Mouse (Mus musculus): Measurements from ENCODE around the gene Oxct1. TPM values are rescaled to one million over a fixed set of nuclear protein-coding genes. Genes with fewer than 3 reads are reported as not detected.

Gene Oxct1
- 200 and 208 TPM in 2 replicates for polyA plus RNA-seq (2016; fragmentation: Nextera tagmentation; extraction: Ambion mirVana)

- H3K9me3 ChIP-seq (replicated peaks), result no peaks in the 10 kb centered on the region
- peak; percentile 95 for ATAC-seq (ENCODE audit: low FRiP score)
- H3K36me3 ChIP-seq, result no peaks in the 10 kb centered on the region
- H3K27me3 ChIP-seq, result 0 out of 2 replicates have a peak, but pooled peaks cover 3% of the 10 kb centered on the region
- H3K27ac ChIP-seq, result peak within 1 kb of the TSS; percentile 91
- H3K9ac ChIP-seq, result peak within 1 kb of the TSS; percentile 67
- peak within 1 kb of the TSS; percentile 63 for H3K4me3 ChIP-seq
- peaks cover 15% of the 10 kb centered on the region for H3K4me1 ChIP-seq
- under 1% methylated on average over 45 of the region's 45 CpGs for WGBS
- peak within 1 kb of the TSS; percentile 66 for H3K4me2 ChIP-seq (replicated peaks)
These were observed at the start of gene Oxct1 for GRCm38 (mm10) chr15:4026231-4026773. Gene Oxct1, plus strand, starts transcription at chr15:4026383.

DNA sequence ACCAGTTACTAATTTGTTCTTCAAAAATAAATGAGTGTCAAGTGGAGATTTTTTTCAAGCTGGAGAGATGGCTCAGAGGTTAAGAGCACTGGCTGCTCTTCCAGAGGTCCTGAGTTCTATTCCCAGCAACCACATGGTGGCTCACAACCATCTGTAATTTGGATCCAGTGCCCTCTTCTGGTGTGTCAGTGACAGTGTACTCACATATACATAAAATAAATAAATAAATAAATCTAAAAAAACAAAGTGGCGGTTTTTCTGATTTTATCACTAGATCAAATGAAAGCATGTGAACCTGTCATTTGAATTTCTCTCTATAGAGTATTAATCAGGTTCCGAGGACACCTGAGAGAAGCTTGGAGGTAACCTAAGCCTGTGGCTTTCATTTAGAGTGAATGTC, 47.9 kb upstream of the Oxct1 start:
- no peaks in the 10 kb centered on the region for H3K27me3 ChIP-seq
- no peak overlapping the region for H3K9ac ChIP-seq
- H3K36me3 ChIP-seq, result 0 out of 2 replicates have a peak, but pooled peaks cover 4% of the 10 kb centered on the region
- no peak overlapping the region for H3K4me3 ChIP-seq
- no peak overlapping the region for H3K4me2 ChIP-seq (replicated peaks)
- no peak overlapping the region for H3K27ac ChIP-seq
- no peaks in the 10 kb centered on the region for H3K4me1 ChIP-seq
- H3K9me3 ChIP-seq (replicated peaks), result no peaks in the 10 kb centered on the region
- ATAC-seq (ENCODE audit: low FRiP score), result no peak
- 88% methylated on average over 2 of the region's 2 CpGs for WGBS

- WGBS, result 2% methylated on average over 61 of the region's 61 CpGs
- Histone ChIP-seq H3K27me3 (no peaks in the 10 kb centered on the region), H3K9ac (peak within 1 kb of the TSS; percentile 94), H3K27ac (peak within 1 kb of the TSS; percentile 96), H3K4me1 (no peaks in the 10 kb centered on the region), H3K9me3 (replicated peaks) (no peaks in the 10 kb centered on the region), H3K4me3 (peak within 1 kb of the TSS; percentile 74), H3K36me3 (peaks cover 7% of the 10 kb centered on the region; the same call in 1 of the 2 replicates), H3K4me2 (replicated peaks) (peak within 1 kb of the TSS; percentile 62)
- peak; percentile 96 for ATAC-seq (ENCODE audit: low FRiP score)
These were observed 46.9 kb upstream of the Oxct1 start, which contains the start of gene Fbxo4 for GRCm38 (mm10) chr15:3979061-3979848. Gene Fbxo4, minus strand, starts transcription at chr15:3979573.

DNA sequence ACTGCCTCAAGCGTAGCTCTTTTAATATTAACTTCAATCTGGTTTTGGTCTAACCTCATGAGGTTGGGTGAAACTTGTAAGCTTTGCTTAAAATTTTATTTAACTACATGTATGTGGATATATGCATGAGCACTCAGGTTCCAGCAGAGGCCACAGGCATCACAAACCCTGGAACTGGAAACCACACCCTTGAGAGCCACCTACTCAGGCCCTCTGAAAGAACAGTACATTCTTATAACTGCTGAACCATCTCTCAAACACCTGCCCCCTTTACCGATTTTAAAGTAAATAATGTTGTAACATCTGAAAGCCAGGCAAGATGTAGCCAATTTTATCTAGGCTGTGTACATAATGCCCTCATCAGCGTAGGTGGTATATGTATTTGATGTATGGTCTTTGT, 46.3 kb upstream of the Oxct1 start:
- Histone ChIP-seq H3K27me3 (no peaks in the 10 kb centered on the region), H3K9ac (no peak overlapping the region), H3K9me3 (replicated peaks) (no peaks in the 10 kb centered on the region), H3K4me2 (replicated peaks) (peak overlapping the region; percentile 62), H3K36me3 (peaks cover 9% of the 10 kb centered on the region), H3K27ac (peak overlapping the region; percentile 96), H3K4me1 (no peaks in the 10 kb centered on the region), H3K4me3 (0 out of 2 replicates have a peak overlapping the region, but pooled peaks have one; percentile 74)
- ATAC-seq (ENCODE audit: low FRiP score), result no peak
- WGBS, result 90% methylated on average over 3 of the region's 3 CpGs

GRCm38 (mm10) chr15:3982732-3983131, 43.5 kb upstream of the Oxct1 start:
- 93% methylated on average over 5 of the region's 5 CpGs for WGBS
- H3K27me3 ChIP-seq, result no peaks in the 10 kb centered on the region
- no peak overlapping the region for H3K4me3 ChIP-seq
- no peak overlapping the region for H3K27ac ChIP-seq
- H3K4me2 ChIP-seq (replicated peaks), result no peak overlapping the region
- no peak for ATAC-seq (ENCODE audit: low FRiP score)
- H3K36me3 ChIP-seq, result peaks cover 27% of the 10 kb centered on the region
- H3K9ac ChIP-seq, result no peak overlapping the region
- H3K4me1 ChIP-seq, result no peaks in the 10 kb centered on the region
- no peaks in the 10 kb centered on the region for H3K9me3 ChIP-seq (replicated peaks)

GRCm38 (mm10) chr15:3984876-3985275, 41.3 kb upstream of the Oxct1 start:
- H3K4me2 ChIP-seq (replicated peaks), result no peak overlapping the region
- no peaks in the 10 kb centered on the region for H3K9me3 ChIP-seq (replicated peaks)
- H3K27me3 ChIP-seq, result no peaks in the 10 kb centered on the region
- no peak overlapping the region for H3K27ac ChIP-seq
- peaks cover 41% of the 10 kb centered on the region for H3K36me3 ChIP-seq
- no peak overlapping the region for H3K4me3 ChIP-seq
- 97% methylated on average over 2 of the region's 2 CpGs for WGBS
- H3K9ac ChIP-seq, result no peak overlapping the region
- H3K4me1 ChIP-seq, result no peaks in the 10 kb centered on the region
- no peak for ATAC-seq (ENCODE audit: low FRiP score)

GRCm38 (mm10) chr15:3987981-3988380, 38.2 kb upstream of the Oxct1 start:
- no peaks in the 10 kb centered on the region for H3K27me3 ChIP-seq
- H3K9me3 ChIP-seq (replicated peaks), result no peaks in the 10 kb centered on the region
- H3K36me3 ChIP-seq, result peaks cover 54% of the 10 kb centered on the region
- H3K4me2 ChIP-seq (replicated peaks), result no peak overlapping the region
- H3K27ac ChIP-seq, result no peak overlapping the region
- no peak for ATAC-seq (ENCODE audit: low FRiP score)
- no peak overlapping the region for H3K4me3 ChIP-seq
- no peak overlapping the region for H3K9ac ChIP-seq
- 69% methylated on average over 2 of the region's 2 CpGs for WGBS
- H3K4me1 ChIP-seq, result no peaks in the 10 kb centered on the region

- peaks cover 16% of the 10 kb centered on the region; the same call in 1 of the 2 replicates for H3K36me3 ChIP-seq
- WGBS, result 28% methylated on average over 14 of the region's 14 CpGs
- peak overlapping the region; percentile 90 for H3K27ac ChIP-seq
- peak overlapping the region; percentile 84 for H3K9ac ChIP-seq
- ATAC-seq (ENCODE audit: low FRiP score), result no peak
- H3K9me3 ChIP-seq (replicated peaks), result no peaks in the 10 kb centered on the region
- peak overlapping the region; percentile 47 for H3K4me2 ChIP-seq (replicated peaks)
- peaks cover 8% of the 10 kb centered on the region; the same call in 1 of the 2 replicates for H3K4me1 ChIP-seq
- no peaks in the 10 kb centered on the region for H3K27me3 ChIP-seq
- H3K4me3 ChIP-seq, result peak overlapping the region; percentile 72
These were observed 31.2 kb upstream of the Oxct1 start for GRCm38 (mm10) chr15:3994852-3995447.

GRCm38 (mm10) chr15:3995448-3996266, 30.5 kb upstream of the Oxct1 start, which contains the start of gene AW549877:
Gene AW549877, minus strand, starts transcription at chr15:3995744.
- H3K36me3 ChIP-seq, result peaks cover 10% of the 10 kb centered on the region; the same call in 1 of the 2 replicates
- whole genome bisulfite sequencing, result under 1% methylated on average over 61 of the region's 61 CpGs
- no peaks in the 10 kb centered on the region for H3K27me3 ChIP-seq
- ATAC-seq (ENCODE audit: low FRiP score), result peak; percentile 100
- peak within 1 kb of the TSS; percentile 84 for H3K9ac ChIP-seq
- H3K4me3 ChIP-seq, result peak within 1 kb of the TSS; percentile 72
- H3K4me1 ChIP-seq, result peaks cover 8% of the 10 kb centered on the region; the same call in 1 of the 2 replicates
- H3K27ac ChIP-seq, result peak within 1 kb of the TSS; percentile 90
- H3K4me2 ChIP-seq (replicated peaks), result peak within 1 kb of the TSS; percentile 67
- no peaks in the 10 kb centered on the region for H3K9me3 ChIP-seq (replicated peaks)

DNA sequence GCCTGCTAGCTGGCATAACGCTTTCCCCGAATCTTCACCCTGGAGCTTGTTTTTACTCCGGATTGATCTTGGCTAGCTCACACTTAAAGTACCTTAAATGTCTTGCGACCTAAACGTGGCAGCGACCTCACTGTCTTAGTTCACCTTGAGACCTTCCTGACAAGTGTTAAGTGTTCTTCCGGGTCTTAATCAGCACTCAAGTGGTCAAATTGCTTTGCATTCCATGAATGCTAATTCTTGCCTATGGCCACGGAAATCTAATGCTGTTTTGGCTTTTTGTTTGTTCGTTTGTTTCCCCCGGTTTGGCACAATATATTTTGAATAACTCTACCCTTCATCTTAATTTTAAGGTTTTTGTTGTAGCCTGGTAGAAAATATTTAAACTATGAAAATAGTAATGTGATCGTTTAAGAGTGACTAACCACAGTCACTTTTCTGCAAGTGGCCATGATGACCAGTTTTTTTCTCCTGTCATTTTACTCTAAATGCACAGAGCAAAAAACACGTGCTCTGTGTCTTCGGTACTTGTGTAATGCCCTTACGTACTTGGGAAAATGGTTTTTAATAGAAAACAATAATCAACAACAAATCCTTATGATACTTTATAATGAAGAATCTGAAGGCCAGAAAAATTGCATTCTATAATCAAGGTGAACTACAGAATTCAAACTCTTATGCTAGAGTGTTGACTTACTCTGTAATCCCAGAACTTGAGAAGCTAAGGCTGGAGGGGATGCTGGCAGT, 29.7 kb upstream of the Oxct1 start:
- Histone ChIP-seq H3K36me3 (peaks cover 7% of the 10 kb centered on the region; the same call in 1 of the 2 replicates), H3K4me3 (peak overlapping the region; percentile 72), H3K9me3 (replicated peaks) (no peaks in the 10 kb centered on the region), H3K27me3 (no peaks in the 10 kb centered on the region), H3K4me2 (replicated peaks) (peak overlapping the region; percentile 67), H3K9ac (peak overlapping the region; percentile 52), H3K27ac (peak overlapping the region; percentile 73), H3K4me1 (peaks cover 8% of the 10 kb centered on the region; the same call in 1 of the 2 replicates)
- ATAC-seq (ENCODE audit: low FRiP score), result no peak
- 24% methylated on average over 14 of the region's 14 CpGs for WGBS

- Histone ChIP-seq H3K4me1 (peaks cover 4% of the 10 kb centered on the region; the same call in 1 of the 2 replicates), H3K27ac (no peak overlapping the region), H3K4me3 (no peak overlapping the region), H3K9ac (no peak overlapping the region), H3K4me2 (replicated peaks) (no peak overlapping the region), H3K27me3 (no peaks in the 10 kb centered on the region), H3K36me3 (no peaks in the 10 kb centered on the region), H3K9me3 (replicated peaks) (no peaks in the 10 kb centered on the region)
- no peak for ATAC-seq (ENCODE audit: low FRiP score)
- WGBS, result 81% methylated on average over 2 of the region's 2 CpGs
These were observed 27.0 kb upstream of the Oxct1 start for GRCm38 (mm10) chr15:3999144-3999543.

All from hindbrain, embryonic 12.5 days (tissue).